Mouse (Mus musculus) c-Kit-positive CD71-positive TER-119-positive erythroid progenitor cells, embryonic 14.5 days (primary cell): ENCODE data around the gene Rnf224.
A peak's percentile ranks its signal among the peaks of the same experiment; 100 is the strongest.
"Not testable (repeated sequence)": the region's sequence is repeated elsewhere in the genome, so short reads cannot be mapped to it uniquely, and the experiment has no call there.

Source experiments
- DNase-seq: peaks from one replicate; pipeline ENCODE4 v3.0.0-alpha.2; 2013; ENCODE audit warnings: low spot score

Rnf224 gene

GRCm38 (mm10) chr2:25236614-25237013, at the start of gene Rnf224:
TSS of gene Rnf224 (minus strand) at chr2:25236787.
- no peak for DNase-seq

GRCm38 (mm10) chr2:25286314-25286713, 49.7 kb upstream of the Rnf224 start:
- no peak for DNase-seq

GRCm38 (mm10) chr2:25285551-25285950, 49.0 kb upstream of the Rnf224 start:
- no peak for DNase-seq

GRCm38 (mm10) chr2:25278928-25279882, 42.6 kb upstream of the Rnf224 start:
- peak; percentile 86 for DNase-seq

- DNase-seq, result no peak
Measured at GRCm38 (mm10) chr2:25273010-25273409, 36.4 kb upstream of the Rnf224 start.

GRCm38 (mm10) chr2:25272515-25272914, 35.9 kb upstream of the Rnf224 start:
- no peak for DNase-seq

- peak; percentile 97 for DNase-seq
Measured at GRCm38 (mm10) chr2:25271827-25272511, 35.4 kb upstream of the Rnf224 start, which contains the start of the genes Ssna1 and Anapc2. TSS of gene Ssna1 (minus strand) at chr2:25272438. TSS of gene Anapc2 (plus strand) at chr2:25272478.

GRCm38 (mm10) chr2:25267746-25268309, 31.2 kb upstream of the Rnf224 start:
- no peak for DNase-seq

GRCm38 (mm10) chr2:25267241-25267640, 30.7 kb upstream of the Rnf224 start:
- DNase-seq, result no peak

- no peak for DNase-seq
Measured at GRCm38 (mm10) chr2:25266720-25267119, 30.1 kb upstream of the Rnf224 start.

GRCm38 (mm10) chr2:25265897-25266656, 29.5 kb upstream of the Rnf224 start:
- no peak for DNase-seq

GRCm38 (mm10) chr2:25264851-25265250, 28.3 kb upstream of the Rnf224 start:
- DNase-seq, result no peak

GRCm38 (mm10) chr2:25264286-25264660, 27.7 kb upstream of the Rnf224 start:
- no peak for DNase-seq

GRCm38 (mm10) chr2:25263623-25264285, 27.2 kb upstream of the Rnf224 start:
- DNase-seq, result no peak

GRCm38 (mm10) chr2:25262795-25263622, 26.4 kb upstream of the Rnf224 start:
- peak; percentile 51 for DNase-seq

GRCm38 (mm10) chr2:25262291-25262767, 25.7 kb upstream of the Rnf224 start, which contains the start of gene Tprn:
TSS of gene Tprn (plus strand) at chr2:25262618.
- peak; percentile 95 for DNase-seq

GRCm38 (mm10) chr2:25261870-25262269, 25.3 kb upstream of the Rnf224 start:
- no peak for DNase-seq

GRCm38 (mm10) chr2:25258887-25259286, 22.3 kb upstream of the Rnf224 start:
- DNase-seq, result peak; percentile 35

- DNase-seq, result not testable (repeated sequence)
Measured at GRCm38 (mm10) chr2:25257250-25257649, 20.7 kb upstream of the Rnf224 start.
